In genomic region chr5:89223061-89223740, GRCm38 (mm10) we compare ENCODE assay signal across 18 mouse cellular contexts.
DNase-seq lines count a peak whose midpoint lies in the region; ATAC-seq lines count a peak whose summit lies in the region.
"Had no signal": no experiment of that assay in that cellular context is flagged by ENCODE, and none has a peak within 500 bp of the region (broad histone marks: within the 10 kb centered on the region; RNA-seq: fewer than 3 reads in every experiment).

No protein-coding gene starts in this region.

- no peaks in the 10 kb centered on the region for H3K4me1 ChIP-seq in embryonic facial prominence, embryonic 11.5 days (ENCODE audit: control insufficient read depth, insufficient read depth, low read length)
- peaks cover 8% of the 10 kb centered on the region; the same call in 1 of the 2 replicates for H3K4me1 ChIP-seq in embryonic facial prominence, embryonic 10.5 days
- peaks cover 18% of the 10 kb centered on the region; the same call in 1 of the 2 replicates for H3K4me1 ChIP-seq in kidney, embryonic 15.5 days
- H3K4me1 ChIP-seq in intestine, embryonic 16.5 days (ENCODE audit: control insufficient read depth, insufficient read depth, low read length) = 0 out of 2 replicates have a peak, but pooled peaks cover 2% of the 10 kb centered on the region
- H3K4me1 ChIP-seq in liver, embryonic 13.5 days (replicated peaks) = no peaks in the 10 kb centered on the region
- H3K4me1 ChIP-seq: heart, embryonic 12.5 days; hindbrain, embryonic 10.5 days; neural tube, embryonic 13.5 days; stomach, embryonic 15.5 days had no signal

- no peaks in the 10 kb centered on the region for H3K27me3 ChIP-seq in embryonic facial prominence, embryonic 11.5 days (ENCODE audit: control insufficient read depth, insufficient read depth, low read length)
- no peaks in the 10 kb centered on the region for H3K27me3 ChIP-seq in embryonic facial prominence, embryonic 10.5 days (replicated peaks; ENCODE audit: low read depth, poor library complexity, severe bottlenecking)
- no peaks in the 10 kb centered on the region for H3K27me3 ChIP-seq in kidney, embryonic 15.5 days
- H3K27me3 ChIP-seq in intestine, embryonic 16.5 days (replicated peaks; ENCODE audit: control insufficient read depth, insufficient read depth, low read length) = no peaks in the 10 kb centered on the region
- no peaks in the 10 kb centered on the region for H3K27me3 ChIP-seq in liver, embryonic 13.5 days
- H3K27me3 ChIP-seq: CH12.LX; heart, embryonic 12.5 days; neural tube, embryonic 13.5 days; stomach, embryonic 15.5 days had no signal

- no peak for DNase-seq in embryonic facial prominence, embryonic 11.5 days (ENCODE audit: low spot score)
- no peak for DNase-seq in embryonic facial prominence, embryonic 10.5 days (ENCODE audit: low spot score)
- DNase-seq in kidney, postnatal 10 days = no peak
- DNase-seq in liver, embryonic 13.5 days = no peak
- no peak for DNase-seq in B cell, adult 2 months
- DNase-seq in thymus, postnatal 0 days (ENCODE audit: low spot score) = no peak
- DNase-seq: adrenal gland, postnatal 14 days; embryo, embryonic 11 days; gastrocnemius, postnatal 36 days; lung, postnatal 14 days; thymus, postnatal 4 days had no signal

- ATAC-seq in embryonic facial prominence, embryonic 11.5 days (replicated peaks; ENCODE audit: insufficient number of reproducible peaks, low FRiP score, low TSS enrichment, low read depth) = 0 out of 2 replicates have a peak, but pooled peaks have one; percentile 52
- peak; percentile 61; the same call in 1 of the 2 replicates for ATAC-seq in kidney, embryonic 15.5 days (replicated peaks; ENCODE audit: low FRiP score)
- ATAC-seq in intestine, embryonic 16.5 days = peak; percentile 44; the same call in 1 of the 2 replicates
- ATAC-seq in liver, embryonic 13.5 days (ENCODE audit: low read depth) = 0 out of 2 replicates have a peak, but pooled peaks have one; percentile 55

- H3K9ac ChIP-seq in embryonic facial prominence, embryonic 11.5 days (replicated peaks; ENCODE audit: low read length) = no peak overlapping the region
- H3K9ac ChIP-seq in kidney, embryonic 15.5 days = no peak overlapping the region
- no peak overlapping the region for H3K9ac ChIP-seq in intestine, embryonic 16.5 days (ENCODE audit: low read depth, low read length)
- H3K9ac ChIP-seq in liver, embryonic 13.5 days = no peak overlapping the region
- H3K9ac ChIP-seq: heart, embryonic 12.5 days; neural tube, embryonic 13.5 days; stomach, embryonic 15.5 days had no signal

- WGBS in embryonic facial prominence, embryonic 11.5 days = 66% methylated on average over 10 of the region's 10 CpGs
- 64% methylated on average over 10 of the region's 10 CpGs for WGBS in embryonic facial prominence, embryonic 10.5 days
- WGBS in kidney, embryonic 15.5 days = 35% methylated on average over 10 of the region's 10 CpGs
- 39% methylated on average over 10 of the region's 10 CpGs for WGBS in intestine, embryonic 16.5 days
- WGBS in liver, embryonic 13.5 days (ENCODE audit: insufficient replicate concordance) = 36% methylated on average over 10 of the region's 10 CpGs

- no peak overlapping the region for H3K4me2 ChIP-seq in embryonic facial prominence, embryonic 11.5 days (ENCODE audit: low read depth, low read length)
- H3K4me2 ChIP-seq in kidney, embryonic 15.5 days = peak overlapping the region; percentile 28
- peak overlapping the region; percentile 37; the same call in 1 of the 2 replicates for H3K4me2 ChIP-seq in intestine, embryonic 16.5 days (ENCODE audit: low read depth, low read length)
- no peak overlapping the region for H3K4me2 ChIP-seq in liver, embryonic 13.5 days
- H3K4me2 ChIP-seq: heart, embryonic 12.5 days; neural tube, embryonic 13.5 days; stomach, embryonic 15.5 days had no signal

- no peaks in the 10 kb centered on the region for H3K9me3 ChIP-seq in embryonic facial prominence, embryonic 11.5 days (replicated peaks; ENCODE audit: control insufficient read depth, low read length)
- no peaks in the 10 kb centered on the region for H3K9me3 ChIP-seq in embryonic facial prominence, embryonic 10.5 days
- no peaks in the 10 kb centered on the region for H3K9me3 ChIP-seq in kidney, embryonic 15.5 days (replicated peaks)
- H3K9me3 ChIP-seq in intestine, embryonic 16.5 days (ENCODE audit: control insufficient read depth, low read length) = no peaks in the 10 kb centered on the region
- no peaks in the 10 kb centered on the region for H3K9me3 ChIP-seq in liver, embryonic 13.5 days (replicated peaks)
- H3K9me3 ChIP-seq: heart, embryonic 12.5 days; hindbrain, embryonic 10.5 days; neural tube, embryonic 13.5 days; stomach, embryonic 15.5 days had no signal

- H3K27ac ChIP-seq in embryonic facial prominence, embryonic 11.5 days (replicated peaks; ENCODE audit: low read depth, low read length) = no peak overlapping the region
- no peak overlapping the region for H3K27ac ChIP-seq in embryonic facial prominence, embryonic 10.5 days (replicated peaks)
- H3K27ac ChIP-seq in kidney, embryonic 15.5 days = no peak overlapping the region
- H3K27ac ChIP-seq in intestine, embryonic 16.5 days (ENCODE audit: low read length) = no peak overlapping the region
- H3K27ac ChIP-seq in liver, embryonic 13.5 days = no peak overlapping the region
- H3K27ac ChIP-seq: hindbrain, embryonic 10.5 days; neural tube, embryonic 13.5 days; stomach, embryonic 15.5 days had no signal

- H3K4me3 ChIP-seq in embryonic facial prominence, embryonic 11.5 days (ENCODE audit: low read depth, low read length) = no peak overlapping the region
- H3K4me3 ChIP-seq in embryonic facial prominence, embryonic 10.5 days = no peak overlapping the region
- no peak overlapping the region for H3K4me3 ChIP-seq in kidney, embryonic 15.5 days (replicated peaks)
- no peak overlapping the region for H3K4me3 ChIP-seq in intestine, embryonic 16.5 days (ENCODE audit: low read length)
- H3K4me3 ChIP-seq in liver, embryonic 13.5 days (replicated peaks) = no peak overlapping the region
- H3K4me3 ChIP-seq: heart, embryonic 12.5 days; hindbrain, embryonic 10.5 days; neural tube, embryonic 13.5 days; stomach, embryonic 15.5 days had no signal

- H3K36me3 ChIP-seq in embryonic facial prominence, embryonic 11.5 days (replicated peaks; ENCODE audit: control insufficient read depth, insufficient read depth, low read depth, low read length) = no peaks in the 10 kb centered on the region
- no peaks in the 10 kb centered on the region for H3K36me3 ChIP-seq in embryonic facial prominence, embryonic 10.5 days (replicated peaks)
- no peaks in the 10 kb centered on the region for H3K36me3 ChIP-seq in kidney, embryonic 15.5 days
- H3K36me3 ChIP-seq in intestine, embryonic 16.5 days (ENCODE audit: control insufficient read depth, insufficient read depth, low read length) = no peaks in the 10 kb centered on the region
- no peaks in the 10 kb centered on the region for H3K36me3 ChIP-seq in liver, embryonic 13.5 days
- H3K36me3 ChIP-seq: hindbrain, embryonic 10.5 days; neural tube, embryonic 13.5 days; stomach, embryonic 15.5 days had no signal

Comparison
In these comparisons a context has a peak if more than half of its experiments do, and no peak if none do; other contexts are left out.
1. H3K4me2 ChIP-seq: peak in kidney, embryonic 15.5 days (single experiment) and intestine, embryonic 16.5 days (single experiment); none in embryonic facial prominence, embryonic 11.5 days (single experiment) and liver, embryonic 13.5 days (single experiment).
2. Peak in every context shown above with its lines, with median percentiles within 50 percentile points of each other: ATAC-seq.